Mouse (Mus musculus): ENCODE data around the gene Scd2.

DNA sequence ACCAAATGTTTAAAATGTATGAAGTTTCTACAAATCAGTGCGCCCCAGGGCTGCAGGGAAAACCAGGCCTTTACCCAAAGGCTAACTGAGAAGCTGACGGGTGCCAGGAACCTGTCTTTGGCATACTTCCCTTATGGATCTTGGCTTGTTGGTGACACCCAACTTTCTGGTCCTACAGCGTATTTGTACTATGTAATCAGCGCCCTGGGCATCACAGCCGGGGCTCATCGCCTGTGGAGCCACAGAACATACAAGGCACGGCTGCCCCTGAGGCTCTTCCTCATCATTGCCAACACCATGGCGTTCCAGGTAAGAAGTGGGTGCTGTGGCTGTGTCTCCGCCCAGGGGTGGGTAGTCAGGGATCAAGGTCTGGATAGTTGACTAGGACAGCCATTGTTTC is 4.4 kb downstream of the Scd2 start:
- TF ChIP-seq POLR2A (IDR thresholded peaks at IDR 0.05; ENCODE audit: control insufficient read depth, low read depth, low read length) (no peak), CTCF (IDR thresholded peaks at IDR 0.05; ENCODE audit: control insufficient read depth, insufficient read depth, insufficient replicate concordance, low read depth, low read length) (no peak)

Measured in testis, adult 2 months (tissue).